Mouse (Mus musculus) brain, embryonic 14.5 days (tissue): ENCODE measurements at regions not wholly inside any gene's neighbourhood (a gene's known extent, or its start where the extent isn't known, plus 50 kb on each side); places are given as distances from the start of the nearest gene placed in this dataset.
"Not testable (repeated sequence)": the region's sequence is repeated elsewhere in the genome, so short reads cannot be mapped to it uniquely, and the experiment has no call there.

ENCODE experiments used
- CTCF ChIP-seq: fragments of 200-500 bp; IDR thresholded peaks from 2 replicates; pipeline ENCODE4 v1.5.1; 2012; ENCODE audit warnings: inconsistent platforms, mild to moderate bottlenecking, moderate library complexity, borderline replicate concordance; ENCODE audit not compliant: insufficient read depth, insufficient read length; ENCODE audit errors: extremely low read depth
- POLR2A ChIP-seq: fragments of 200-500 bp; IDR thresholded peaks from 2 replicates; pipeline ENCODE4 v1.6.1; 2012; ENCODE audit warnings: mild to moderate bottlenecking, inconsistent platforms, borderline replicate concordance; ENCODE audit not compliant: poor library complexity, insufficient read depth, insufficient read length, severe bottlenecking; ENCODE audit errors: extremely low read depth

DNA sequence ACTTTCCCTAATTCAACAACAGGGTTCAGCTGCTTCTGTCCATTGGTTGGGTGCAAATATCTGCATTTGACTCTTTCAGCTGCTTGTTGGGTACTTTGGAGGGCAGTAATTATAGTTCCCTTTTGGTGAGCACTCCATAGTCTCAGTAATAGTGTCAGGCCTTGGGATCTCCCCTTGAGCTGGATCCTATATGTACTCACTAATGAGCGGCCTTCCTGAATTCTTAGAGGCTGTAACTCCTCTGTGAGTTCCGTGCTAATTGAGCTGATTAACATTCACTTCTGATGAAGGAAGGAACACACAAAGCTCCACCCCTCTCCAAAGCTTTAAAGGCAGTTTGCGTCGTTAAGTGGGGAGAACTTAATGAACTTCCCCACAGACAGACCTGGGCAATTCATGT is 674.9 kb downstream of the Fam19a2 start:
- not testable (repeated sequence) for TF ChIP-seq CTCF, POLR2A
